Mouse (Mus musculus) G1E (cell line): ENCODE data around the gene Hsd17b6.

Experiments used
- CTCF ChIP-seq: IDR thresholded peaks from 2 replicates; pipeline ENCODE4 v1.5.1; 2012; ENCODE audit warnings: low read depth, low read length, inconsistent platforms, mixed read lengths
- GATA2 ChIP-seq: IDR thresholded peaks from 2 replicates; pipeline ENCODE4 v1.6.1; 2012; ENCODE audit warnings: low read depth, low read length, inconsistent platforms, borderline replicate concordance
- POLR2AphosphoS5 ChIP-seq: IDR thresholded peaks from 2 replicates; pipeline ENCODE4 v1.6.1; 2012; ENCODE audit warnings: low read depth, low read length, inconsistent platforms; ENCODE audit not compliant: insufficient replicate concordance
- TAL1 ChIP-seq: conservative IDR thresholded peaks from 2 replicates; pipeline ENCODE4 v1.6.1; 2012; ENCODE audit warnings: low read depth, low read length, inconsistent platforms, mixed read lengths

- TF ChIP-seq POLR2AphosphoS5 (no peak), CTCF (no peak), TAL1 (no peak), GATA2 (no peak)
Measured at GRCm38 (mm10) chr10:127966506-127966905, 40.9 kb downstream of the Hsd17b6 start.
